Mouse (Mus musculus) forebrain, postnatal 0 days (tissue): ENCODE data around the gene Ttll12. TPM values are rescaled to one million over a fixed set of nuclear protein-coding genes. Genes with fewer than 3 reads are reported as not detected.

ENCODE experiments used
- ATAC-seq: fragments of 200-750 bp; cut with Nextera tagmentation; 2 replicates; pipeline ENCODE4 v1.8.0; 2017; ENCODE audit warnings: mild to moderate bottlenecking, moderate library complexity
- DNase-seq: peaks from one replicate; pipeline ENCODE4 v3.0.0-alpha.2; 2015
- H3K27ac ChIP-seq: fragments of 300-500 bp; sonication (generic); 2 replicates; pipeline ENCODE4 v1.5.1; 2014; ENCODE audit warnings: low read depth, mild to moderate bottlenecking, antibody characterized with exemption, low read length, moderate library complexity, mixed read lengths
- H3K27me3 ChIP-seq: fragments of 300-500 bp; sonication (generic); 2 replicates; pipeline ENCODE4 v1.6.1; 2014; ENCODE audit warnings: mild to moderate bottlenecking, low read length, mixed read lengths; ENCODE audit not compliant: insufficient read depth
- H3K36me3 ChIP-seq: fragments of 300-500 bp; sonication (generic); 2 replicates; pipeline ENCODE4 v1.6.1; 2014; ENCODE audit warnings: mild to moderate bottlenecking, moderate library complexity; ENCODE audit not compliant: insufficient read depth
- H3K4me1 ChIP-seq: fragments of 300-500 bp; sonication (generic); 2 replicates; pipeline ENCODE4 v1.6.1; 2014; ENCODE audit warnings: antibody characterized with exemption; ENCODE audit not compliant: insufficient read depth
- H3K4me2 ChIP-seq: fragments of 300-500 bp; sonication (generic); 2 replicates; pipeline ENCODE4 v1.6.1; 2014; ENCODE audit warnings: low read depth, mild to moderate bottlenecking, moderate library complexity
- H3K4me3 ChIP-seq: fragments of 300-500 bp; sonication (generic); 2 replicates; pipeline ENCODE4 v1.5.1; 2014; ENCODE audit warnings: low read depth, low read length, mixed read lengths
- H3K9ac ChIP-seq: fragments of 300-500 bp; sonication (generic); 2 replicates; pipeline ENCODE4 v1.6.1; 2014; ENCODE audit warnings: mild to moderate bottlenecking
- H3K9me3 ChIP-seq: fragments of 300-500 bp; sonication (generic); 2 replicates; pipeline ENCODE4 v1.6.1; 2016; ENCODE audit warnings: low read length
- CTCF ChIP-seq: sonication (generic); IDR thresholded peaks from 2 replicates; pipeline ENCODE4 v1.5.1; 2016; ENCODE audit warnings: antibody characterized with exemption, control low read depth, low read depth
- WGBS: fragments of 180-500 bp; shearing (Covaris S2); extraction: QIAGEN DNeasy Blood & Tissue Kit; methylation state at CpG from one replicate; pipeline ENCODE4 v1.1.7; 2014; 5-methylcytosine and 5-hydroxymethylcytosine counted together
- polyA plus RNA-seq: library from polyadenylated mRNA; unstranded; fragments of >200 nt; fragmentation: Nextera tagmentation; extraction: Ambion mirVana; gene quantifications from 2 replicates; pipeline ENCODE4 v1.2.1, GENCODE M21; 2015
- total RNA-seq: library from RNA; depleted of rRNA; stranded (reverse); fragments of >200 nt; gene quantifications from 2 replicates; pipeline ENCODE4 v1.2.3, GENCODE M21; 2014

Gene Ttll12
- total and polyA plus RNA-seq, 2 experiments from 2014 or later: 38.7 to 42.9 TPM

GRCm38 (mm10) chr15:83571636-83572035, 23.3 kb downstream of the Ttll12 start:
- WGBS: 85% methylated on average over 5 of the region's 5 CpGs
- Histone ChIP-seq H3K4me1 (no peaks in the 10 kb centered on the region), H3K27ac (no peak overlapping the region), H3K36me3 (peaks cover 16% of the 10 kb centered on the region), H3K27me3 (no peaks in the 10 kb centered on the region), H3K4me2 (no peak overlapping the region), H3K4me3 (no peak overlapping the region), H3K9me3 (no peaks in the 10 kb centered on the region), H3K9ac (no peak overlapping the region)
- ATAC-seq (no peak), DNase-seq (no peak)
- no peak for TF ChIP-seq CTCF

- Histone ChIP-seq H3K27me3 (no peaks in the 10 kb centered on the region), H3K4me3 (no peak overlapping the region), H3K4me2 (no peak overlapping the region), H3K36me3 (peaks cover 6% of the 10 kb centered on the region; the same call in 1 of the 2 replicates), H3K27ac (no peak overlapping the region), H3K9ac (no peak overlapping the region), H3K9me3 (no peaks in the 10 kb centered on the region), H3K4me1 (no peaks in the 10 kb centered on the region)
- DNase-seq (no peak), ATAC-seq (no peak)
- WGBS: 67% methylated on average over 2 of the region's 2 CpGs
- TF ChIP-seq CTCF: 0 out of 2 replicates have a peak, but pooled peaks have one; percentile 16
These were observed 24.3 kb downstream of the Ttll12 start for GRCm38 (mm10) chr15:83570641-83571040.

DNA sequence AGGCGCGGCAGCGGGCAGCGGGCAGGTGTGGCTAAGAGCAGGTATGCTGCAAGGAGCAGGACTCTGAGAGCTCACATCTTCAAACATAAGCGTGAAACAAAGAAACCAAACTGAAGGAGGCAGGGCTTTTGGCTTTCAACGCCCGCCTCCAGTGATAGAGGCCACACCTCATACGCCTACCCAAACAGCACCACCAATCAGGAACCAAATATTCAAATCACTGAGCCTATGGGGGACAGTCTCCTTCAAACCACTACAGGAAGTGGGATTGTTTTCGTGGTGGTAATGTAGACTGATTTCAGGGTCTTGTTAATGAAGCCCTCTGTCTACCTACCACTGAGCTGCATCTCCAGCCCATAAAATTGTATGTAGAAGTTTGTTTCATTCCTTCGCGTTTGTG, 25.3 kb downstream of the Ttll12 start:
- Histone ChIP-seq H3K36me3 (no peaks in the 10 kb centered on the region), H3K4me2 (no peak overlapping the region), H3K4me1 (no peaks in the 10 kb centered on the region), H3K9ac (no peak overlapping the region), H3K27me3 (no peaks in the 10 kb centered on the region), H3K9me3 (no peaks in the 10 kb centered on the region), H3K27ac (no peak overlapping the region), H3K4me3 (no peak overlapping the region)
- DNase-seq: no peak
- ATAC-seq: no peak
- 63% methylated on average over 11 of the region's 11 CpGs for WGBS
- no peak for TF ChIP-seq CTCF

GRCm38 (mm10) chr15:83568544-83568943, 26.4 kb downstream of the Ttll12 start:
- DNase-seq (no peak), ATAC-seq (no peak)
- Histone ChIP-seq H3K27me3 (peaks cover 7% of the 10 kb centered on the region; the same call in 1 of the 2 replicates), H3K4me3 (no peak overlapping the region), H3K4me2 (no peak overlapping the region), H3K4me1 (peaks cover 8% of the 10 kb centered on the region), H3K9me3 (no peaks in the 10 kb centered on the region), H3K27ac (no peak overlapping the region), H3K9ac (no peak overlapping the region), H3K36me3 (no peaks in the 10 kb centered on the region)
- no peak for TF ChIP-seq CTCF
- WGBS: 97% methylated on average over 5 of the region's 5 CpGs

DNA sequence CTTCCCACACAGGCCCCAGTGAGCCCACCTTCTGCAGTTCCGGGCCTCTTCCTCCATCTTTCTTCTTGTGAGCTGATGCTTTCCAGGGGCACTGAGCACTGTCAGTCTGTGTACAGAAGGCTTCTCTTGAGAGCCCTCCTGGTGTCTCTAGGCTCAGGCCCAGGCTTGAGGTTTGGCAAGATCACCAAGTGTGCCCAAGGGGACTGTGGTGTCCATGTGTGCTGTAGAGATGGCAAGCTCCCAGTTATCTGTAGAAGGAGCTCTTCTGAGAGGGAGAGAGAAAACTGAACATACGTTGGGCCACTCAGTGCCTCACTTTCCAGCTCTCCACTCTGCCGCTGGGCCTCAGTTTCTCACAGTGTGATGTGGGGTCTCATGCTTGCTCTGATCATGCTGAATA, 27.2 kb downstream of the Ttll12 start:
- no peak for TF ChIP-seq CTCF
- no peak for ATAC-seq
- peaks cover 7% of the 10 kb centered on the region; the same call in 1 of the 2 replicates for H3K27me3 ChIP-seq

GRCm38 (mm10) chr15:83566006-83566405, 29.0 kb downstream of the Ttll12 start:
- DNase-seq (no peak), ATAC-seq (no peak)
- no peak overlapping the region for H3K4me2 ChIP-seq
- H3K9me3 ChIP-seq: no peaks in the 10 kb centered on the region
- H3K4me1 ChIP-seq: peaks cover 11% of the 10 kb centered on the region
- no peak for TF ChIP-seq CTCF
- H3K36me3 ChIP-seq: no peaks in the 10 kb centered on the region
- H3K27me3 ChIP-seq: peaks cover 7% of the 10 kb centered on the region; the same call in 1 of the 2 replicates
- 77% methylated on average over 5 of the region's 5 CpGs for WGBS
- H3K9ac ChIP-seq: no peak overlapping the region
- no peak overlapping the region for H3K4me3 ChIP-seq
- H3K27ac ChIP-seq: no peak overlapping the region

More for the DNA sequence above, 27.2 kb downstream of the Ttll12 start:
- H3K9ac ChIP-seq: no peak overlapping the region
- H3K36me3 ChIP-seq: no peaks in the 10 kb centered on the region
- H3K27ac ChIP-seq: no peak overlapping the region
- no peaks in the 10 kb centered on the region for H3K9me3 ChIP-seq
- DNase-seq: no peak
- H3K4me1 ChIP-seq: peaks cover 11% of the 10 kb centered on the region
- no peak overlapping the region for H3K4me2 ChIP-seq
- no peak overlapping the region for H3K4me3 ChIP-seq
- WGBS: 90% methylated on average over 3 of the region's 3 CpGs

DNA sequence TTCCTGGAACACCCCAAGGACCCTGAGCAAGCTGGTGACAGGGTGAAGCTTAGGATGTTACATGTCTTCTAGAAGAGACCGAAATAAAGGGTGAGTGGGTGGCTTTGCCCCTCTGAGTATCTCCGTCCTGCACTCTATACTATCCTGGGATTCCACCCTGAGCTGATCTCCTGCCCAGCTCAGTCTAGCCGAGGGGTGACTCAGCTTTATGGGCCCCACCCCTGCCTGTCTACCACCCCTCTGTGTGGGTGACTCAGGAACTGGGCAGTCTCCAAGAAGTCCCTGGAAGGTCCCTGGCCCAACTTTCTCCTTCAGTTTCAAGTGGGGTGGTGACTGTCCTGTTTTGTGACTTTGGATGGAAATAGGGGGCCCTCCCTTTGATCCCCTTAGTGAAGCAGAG, 29.5 kb downstream of the Ttll12 start:
- H3K27ac ChIP-seq: no peak overlapping the region
- ATAC-seq (no peak), DNase-seq (no peak)
- no peak for TF ChIP-seq CTCF
- H3K4me3 ChIP-seq: no peak overlapping the region
- H3K9ac ChIP-seq: no peak overlapping the region
- 85% methylated on average over 3 of the region's 3 CpGs for whole genome bisulfite sequencing
- no peaks in the 10 kb centered on the region for H3K9me3 ChIP-seq
- H3K4me1 ChIP-seq: peaks cover 11% of the 10 kb centered on the region
- no peaks in the 10 kb centered on the region for H3K36me3 ChIP-seq
- H3K4me2 ChIP-seq: no peak overlapping the region
- H3K27me3 ChIP-seq: peaks cover 7% of the 10 kb centered on the region; the same call in 1 of the 2 replicates
